Mouse (Mus musculus): ENCODE results near the gene Rbmy. TPM values are rescaled to one million over a fixed set of nuclear protein-coding genes. Genes with fewer than 3 reads are reported as not detected.

Gene Rbmy
- polyA plus RNA-seq (2017; shearing (Covaris generic)), result not detected

DNA sequence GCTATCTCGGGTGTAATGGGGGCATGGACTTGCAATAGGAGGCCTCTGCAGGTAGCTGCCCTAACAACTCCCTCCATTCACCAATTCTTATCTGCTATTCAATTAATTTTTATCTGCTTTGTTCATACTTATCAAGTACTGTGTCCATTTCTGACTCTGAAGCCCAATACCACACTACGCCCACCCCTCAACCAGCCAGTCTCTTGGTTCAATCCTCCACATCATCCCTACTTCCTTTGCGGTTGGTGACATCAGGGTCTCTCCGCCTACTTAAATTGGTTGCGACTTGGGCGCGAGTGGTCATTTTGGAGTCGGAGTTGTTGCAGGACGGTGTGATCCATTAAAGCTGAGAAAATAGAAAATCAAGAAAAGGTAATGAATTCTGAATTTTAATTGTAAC is at the start of gene Rbmy, which contains the start of gene Gm10256:
Rbmy (plus strand) TSS at position 301 of the 400 bp plus-strand sequence.
Gm10256 (plus strand) TSS at position 320 of the 400 bp plus-strand sequence.

DNA sequence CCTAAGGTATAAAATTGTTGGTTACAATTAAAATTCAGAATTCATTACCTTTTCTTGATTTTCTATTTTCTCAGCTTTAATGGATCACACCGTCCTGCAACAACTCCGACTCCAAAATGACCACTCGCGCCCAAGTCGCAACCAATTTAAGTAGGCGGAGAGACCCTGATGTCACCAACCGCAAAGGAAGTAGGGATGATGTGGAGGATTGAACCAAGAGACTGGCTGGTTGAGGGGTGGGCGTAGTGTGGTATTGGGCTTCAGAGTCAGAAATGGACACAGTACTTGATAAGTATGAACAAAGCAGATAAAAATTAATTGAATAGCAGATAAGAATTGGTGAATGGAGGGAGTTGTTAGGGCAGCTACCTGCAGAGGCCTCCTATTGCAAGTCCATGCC is 34.4 kb upstream of the Rbmy start, which contains the start of gene Gm4064:
Gm4064 (minus strand) TSS at position 101 of the 400 bp plus-strand sequence.

Other genes with a start within 250 kb of the Rbmy start
- gene H2al2c, start 231.6 kb upstream of the Rbmy start, polyA plus RNA-seq (2017; shearing (Covaris generic)), result not detected
- not detected for gene Sry, start 167.0 kb upstream of the Rbmy start, polyA plus RNA-seq (2017; shearing (Covaris generic))
- not detected for gene H2al2b, start 110.0 kb upstream of the Rbmy start, polyA plus RNA-seq (2017; shearing (Covaris generic))
- not detected for gene Gm4064, start 34.5 kb upstream of the Rbmy start, polyA plus RNA-seq (2017; shearing (Covaris generic))
- not detected for gene Gm10256, start within 50 bp of the Rbmy start, polyA plus RNA-seq (2017; shearing (Covaris generic))
- not detected for gene Gm10352, start 70.3 kb downstream of the Rbmy start, polyA plus RNA-seq (2017; shearing (Covaris generic))
- gene Gm29289, start 101.9 kb downstream of the Rbmy start, polyA plus RNA-seq (2017; shearing (Covaris generic)), result not detected